Mouse (Mus musculus): ENCODE results near the gene 1700028K03Rik. TPM values are rescaled to one million over a fixed set of nuclear protein-coding genes. Genes with fewer than 3 reads are reported as not detected.

1700028K03Rik gene
- 0.22 and 0.34 TPM in 2 replicates for polyA plus RNA-seq (2014; fragmentation: Nextera tagmentation; extraction: Ambion mirVana)

- H3K4me2 ChIP-seq (replicated peaks; ENCODE audit: low read depth, low read length) = no peak within 1 kb of the TSS
- no peaks in the 10 kb centered on the region for H3K4me1 ChIP-seq (ENCODE audit: control insufficient read depth, insufficient read depth, low read length)
- no peak within 1 kb of the TSS for H3K9ac ChIP-seq (replicated peaks; ENCODE audit: low read depth, low read length)
- H3K27ac ChIP-seq (ENCODE audit: low read length) = no peak within 1 kb of the TSS
- WGBS = 71% methylated on average over 15 of the region's 15 CpGs
- no peak within 1 kb of the TSS for H3K4me3 ChIP-seq (ENCODE audit: low read depth, low read length)
- no peaks in the 10 kb centered on the region for H3K27me3 ChIP-seq (ENCODE audit: control insufficient read depth, insufficient read depth, low read length)
- H3K36me3 ChIP-seq (ENCODE audit: control insufficient read depth, insufficient read depth, low read length) = no peaks in the 10 kb centered on the region
- no peaks in the 10 kb centered on the region for H3K9me3 ChIP-seq (ENCODE audit: control insufficient read depth, low read depth, low read length)
- ATAC-seq (ENCODE audit: insufficient number of reproducible peaks, insufficient read depth, low FRiP score, low read depth) = no peak
Observed at GRCm38 (mm10) chr5:107534581-107534980, at the start of gene 1700028K03Rik. Gene 1700028K03Rik (plus strand): TSS chr5:107534709.

GRCm38 (mm10) chr5:107488996-107489395, 45.5 kb upstream of the 1700028K03Rik start:
- 64% methylated on average over 4 of the region's 4 CpGs for WGBS
- Histone ChIP-seq H3K4me2 (replicated peaks; ENCODE audit: low read depth, low read length) (no peak overlapping the region), H3K9me3 (ENCODE audit: control insufficient read depth, low read depth, low read length) (no peaks in the 10 kb centered on the region), H3K27me3 (ENCODE audit: control insufficient read depth, insufficient read depth, low read length) (no peaks in the 10 kb centered on the region), H3K4me1 (ENCODE audit: control insufficient read depth, insufficient read depth, low read length) (no peaks in the 10 kb centered on the region), H3K36me3 (ENCODE audit: control insufficient read depth, insufficient read depth, low read length) (no peaks in the 10 kb centered on the region; the same call in 1 of the 2 replicates), H3K9ac (replicated peaks; ENCODE audit: low read depth, low read length) (no peak overlapping the region), H3K27ac (ENCODE audit: low read length) (no peak overlapping the region), H3K4me3 (ENCODE audit: low read depth, low read length) (no peak overlapping the region)
- ATAC-seq (ENCODE audit: insufficient number of reproducible peaks, insufficient read depth, low FRiP score, low read depth) = no peak

GRCm38 (mm10) chr5:107491036-107491435, 43.5 kb upstream of the 1700028K03Rik start:
- H3K9ac ChIP-seq (replicated peaks; ENCODE audit: low read depth, low read length) = no peak overlapping the region
- no peak for ATAC-seq (ENCODE audit: insufficient number of reproducible peaks, insufficient read depth, low FRiP score, low read depth)

GRCm38 (mm10) chr5:107492471-107492870, 42.0 kb upstream of the 1700028K03Rik start:
- no peak overlapping the region for H3K9ac ChIP-seq (replicated peaks; ENCODE audit: low read depth, low read length)
- no peak for ATAC-seq (ENCODE audit: insufficient number of reproducible peaks, insufficient read depth, low FRiP score, low read depth)
- H3K36me3 ChIP-seq (ENCODE audit: control insufficient read depth, insufficient read depth, low read length) = no peaks in the 10 kb centered on the region; the same call in 1 of the 2 replicates
- 92% methylated on average over 2 of the region's 2 CpGs for WGBS
- H3K27ac ChIP-seq (ENCODE audit: low read length) = no peak overlapping the region
- no peaks in the 10 kb centered on the region for H3K27me3 ChIP-seq (ENCODE audit: control insufficient read depth, insufficient read depth, low read length)
- H3K4me2 ChIP-seq (replicated peaks; ENCODE audit: low read depth, low read length) = no peak overlapping the region
- no peak overlapping the region for H3K4me3 ChIP-seq (ENCODE audit: low read depth, low read length)
- H3K4me1 ChIP-seq (ENCODE audit: control insufficient read depth, insufficient read depth, low read length) = no peaks in the 10 kb centered on the region
- no peaks in the 10 kb centered on the region for H3K9me3 ChIP-seq (ENCODE audit: control insufficient read depth, low read depth, low read length)

More at GRCm38 (mm10) chr5:107491036-107491435, 43.5 kb upstream of the 1700028K03Rik start:
- H3K4me1 ChIP-seq (ENCODE audit: control insufficient read depth, insufficient read depth, low read length) = no peaks in the 10 kb centered on the region
- WGBS = 67% methylated on average over 9 of the region's 9 CpGs
- no peak overlapping the region for H3K4me3 ChIP-seq (ENCODE audit: low read depth, low read length)
- H3K4me2 ChIP-seq (replicated peaks; ENCODE audit: low read depth, low read length) = no peak overlapping the region
- H3K27ac ChIP-seq (ENCODE audit: low read length) = no peak overlapping the region
- no peaks in the 10 kb centered on the region; the same call in 1 of the 2 replicates for H3K36me3 ChIP-seq (ENCODE audit: control insufficient read depth, insufficient read depth, low read length)
- no peaks in the 10 kb centered on the region for H3K9me3 ChIP-seq (ENCODE audit: control insufficient read depth, low read depth, low read length)
- no peaks in the 10 kb centered on the region for H3K27me3 ChIP-seq (ENCODE audit: control insufficient read depth, insufficient read depth, low read length)

GRCm38 (mm10) chr5:107494759-107495158, 39.8 kb upstream of the 1700028K03Rik start:
- WGBS = 97% methylated on average over 5 of the region's 5 CpGs
- ATAC-seq (ENCODE audit: insufficient number of reproducible peaks, insufficient read depth, low FRiP score, low read depth) = no peak
- no peaks in the 10 kb centered on the region for H3K4me1 ChIP-seq (ENCODE audit: control insufficient read depth, insufficient read depth, low read length)
- H3K27me3 ChIP-seq (ENCODE audit: control insufficient read depth, insufficient read depth, low read length) = no peaks in the 10 kb centered on the region
- no peak overlapping the region for H3K9ac ChIP-seq (replicated peaks; ENCODE audit: low read depth, low read length)
- no peaks in the 10 kb centered on the region for H3K9me3 ChIP-seq (ENCODE audit: control insufficient read depth, low read depth, low read length)
- H3K27ac ChIP-seq (ENCODE audit: low read length) = no peak overlapping the region
- H3K4me3 ChIP-seq (ENCODE audit: low read depth, low read length) = no peak overlapping the region
- no peaks in the 10 kb centered on the region; the same call in 1 of the 2 replicates for H3K36me3 ChIP-seq (ENCODE audit: control insufficient read depth, insufficient read depth, low read length)
- no peak overlapping the region for H3K4me2 ChIP-seq (replicated peaks; ENCODE audit: low read depth, low read length)

GRCm38 (mm10) chr5:107496047-107496446, 38.5 kb upstream of the 1700028K03Rik start:
- 92% methylated on average over 2 of the region's 2 CpGs for WGBS
- H3K27me3 ChIP-seq (ENCODE audit: control insufficient read depth, insufficient read depth, low read length) = no peaks in the 10 kb centered on the region
- no peaks in the 10 kb centered on the region; the same call in 1 of the 2 replicates for H3K36me3 ChIP-seq (ENCODE audit: control insufficient read depth, insufficient read depth, low read length)
- H3K9ac ChIP-seq (replicated peaks; ENCODE audit: low read depth, low read length) = no peak overlapping the region
- H3K27ac ChIP-seq (ENCODE audit: low read length) = no peak overlapping the region
- no peak overlapping the region for H3K4me2 ChIP-seq (replicated peaks; ENCODE audit: low read depth, low read length)
- no peaks in the 10 kb centered on the region for H3K9me3 ChIP-seq (ENCODE audit: control insufficient read depth, low read depth, low read length)
- H3K4me3 ChIP-seq (ENCODE audit: low read depth, low read length) = no peak overlapping the region
- no peak for ATAC-seq (ENCODE audit: insufficient number of reproducible peaks, insufficient read depth, low FRiP score, low read depth)
- no peaks in the 10 kb centered on the region for H3K4me1 ChIP-seq (ENCODE audit: control insufficient read depth, insufficient read depth, low read length)

GRCm38 (mm10) chr5:107497519-107498501, 36.7 kb upstream of the 1700028K03Rik start:
- WGBS = 64% methylated on average over 10 of the region's 10 CpGs
- ATAC-seq (ENCODE audit: insufficient number of reproducible peaks, insufficient read depth, low FRiP score, low read depth) = no peak; the same call in 1 of the 2 replicates

GRCm38 (mm10) chr5:107498806-107499310, 35.7 kb upstream of the 1700028K03Rik start:
- no peak overlapping the region for H3K4me3 ChIP-seq (ENCODE audit: low read depth, low read length)
- H3K9me3 ChIP-seq (ENCODE audit: control insufficient read depth, low read depth, low read length) = no peaks in the 10 kb centered on the region
- H3K4me1 ChIP-seq (ENCODE audit: control insufficient read depth, insufficient read depth, low read length) = no peaks in the 10 kb centered on the region
- no peaks in the 10 kb centered on the region for H3K27me3 ChIP-seq (ENCODE audit: control insufficient read depth, insufficient read depth, low read length)
- WGBS = 60% methylated on average over 5 of the region's 5 CpGs
- no peak for ATAC-seq (ENCODE audit: insufficient number of reproducible peaks, insufficient read depth, low FRiP score, low read depth)
- no peak overlapping the region for H3K9ac ChIP-seq (replicated peaks; ENCODE audit: low read depth, low read length)
- no peak overlapping the region; the same call in 1 of the 2 replicates for H3K27ac ChIP-seq (ENCODE audit: low read length)
- H3K4me2 ChIP-seq (replicated peaks; ENCODE audit: low read depth, low read length) = no peak overlapping the region
- no peaks in the 10 kb centered on the region for H3K36me3 ChIP-seq (ENCODE audit: control insufficient read depth, insufficient read depth, low read length)

More at GRCm38 (mm10) chr5:107497519-107498501, 36.7 kb upstream of the 1700028K03Rik start:
- Histone ChIP-seq H3K36me3 (ENCODE audit: control insufficient read depth, insufficient read depth, low read length) (no peaks in the 10 kb centered on the region), H3K4me3 (ENCODE audit: low read depth, low read length) (no peak overlapping the region), H3K9me3 (ENCODE audit: control insufficient read depth, low read depth, low read length) (no peaks in the 10 kb centered on the region), H3K9ac (replicated peaks; ENCODE audit: low read depth, low read length) (no peak overlapping the region), H3K27ac (ENCODE audit: low read length) (no peak overlapping the region), H3K4me2 (replicated peaks; ENCODE audit: low read depth, low read length) (no peak overlapping the region), H3K27me3 (ENCODE audit: control insufficient read depth, insufficient read depth, low read length) (no peaks in the 10 kb centered on the region), H3K4me1 (ENCODE audit: control insufficient read depth, insufficient read depth, low read length) (no peaks in the 10 kb centered on the region)
